Mouse (Mus musculus) brain, embryonic 14.5 days (tissue): ENCODE data around the gene Ero1lb.

Experiments used
- CTCF ChIP-seq: fragments of 200-500 bp; IDR thresholded peaks from 2 replicates; pipeline ENCODE4 v1.5.1; 2012; ENCODE audit warnings: inconsistent platforms, mild to moderate bottlenecking, moderate library complexity, borderline replicate concordance; ENCODE audit not compliant: insufficient read depth, insufficient read length; ENCODE audit errors: extremely low read depth
- POLR2A ChIP-seq: fragments of 200-500 bp; IDR thresholded peaks from 2 replicates; pipeline ENCODE4 v1.6.1; 2012; ENCODE audit warnings: mild to moderate bottlenecking, inconsistent platforms, borderline replicate concordance; ENCODE audit not compliant: poor library complexity, insufficient read depth, insufficient read length, severe bottlenecking; ENCODE audit errors: extremely low read depth

DNA sequence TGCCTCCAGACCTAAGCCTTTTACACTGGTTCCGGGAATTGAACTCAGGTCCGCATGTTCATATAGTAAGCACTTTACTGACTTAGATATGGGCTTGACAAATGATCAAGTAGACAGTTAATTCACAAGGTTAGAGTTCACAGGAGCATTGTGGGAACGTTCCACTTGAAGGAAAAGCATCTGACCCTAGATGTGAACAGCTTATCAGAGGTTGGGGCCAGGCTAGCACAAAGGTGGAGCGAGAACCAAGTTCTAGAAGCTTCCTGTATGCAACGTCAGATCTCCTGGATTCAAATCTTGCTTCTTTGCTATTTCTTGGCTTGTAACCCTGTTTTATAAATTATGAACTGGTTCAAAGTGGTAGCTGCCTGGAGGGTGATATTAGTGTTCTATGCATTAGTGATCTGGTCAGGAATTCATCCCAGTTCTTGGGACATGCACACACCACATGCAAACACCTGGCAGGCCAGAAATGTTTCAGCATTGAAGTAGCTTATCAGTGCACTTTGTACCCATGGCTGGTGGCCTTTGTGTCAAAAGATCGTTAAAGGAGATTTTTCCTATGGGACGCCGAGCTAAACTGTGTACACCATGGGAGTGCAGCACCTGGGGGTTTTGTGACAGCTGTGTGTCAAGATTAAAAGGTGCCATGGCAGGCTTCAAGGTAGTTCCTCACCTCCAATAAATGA is 21.6 kb upstream of the Ero1lb start:
- TF ChIP-seq CTCF (no peak), POLR2A (no peak)
